ENCODE assay signal across 11 mouse cellular contexts in genomic region chr10:28155688-28156685, GRCm38 (mm10).
DNase-seq lines count a peak whose midpoint lies in the region; ATAC-seq lines count a peak whose summit lies in the region.
"Had no signal": no experiment of that assay in that cellular context is flagged by ENCODE, and none has a peak within 500 bp of the region (broad histone marks: within the 10 kb centered on the region; RNA-seq: fewer than 3 reads in every experiment).

No protein-coding gene starts in this region.

- H3K4me3 ChIP-seq in midbrain, embryonic 13.5 days (replicated peaks) = no peak overlapping the region
- H3K4me3 ChIP-seq in midbrain, embryonic 10.5 days = no peak overlapping the region
- H3K4me3 ChIP-seq in forebrain, embryonic 12.5 days (replicated peaks) = no peak overlapping the region
- H3K4me3 ChIP-seq in hindbrain, embryonic 13.5 days = no peak overlapping the region
- H3K4me3 ChIP-seq in neural tube, embryonic 14.5 days (ENCODE audit: low read depth, low read length) = no peak overlapping the region
- H3K4me3 ChIP-seq: heart, embryonic 13.5 days had no signal

- peaks cover 9% of the 10 kb centered on the region for H3K4me1 ChIP-seq in midbrain, embryonic 13.5 days (replicated peaks)
- no peaks in the 10 kb centered on the region for H3K4me1 ChIP-seq in midbrain, embryonic 10.5 days
- peaks cover 11% of the 10 kb centered on the region; the same call in 1 of the 2 replicates for H3K4me1 ChIP-seq in forebrain, embryonic 12.5 days
- peaks cover 13% of the 10 kb centered on the region for H3K4me1 ChIP-seq in hindbrain, embryonic 13.5 days (replicated peaks)
- H3K4me1 ChIP-seq in neural tube, embryonic 14.5 days (ENCODE audit: control insufficient read depth, insufficient read depth, low read length) = peaks cover 3% of the 10 kb centered on the region; the same call in 1 of the 2 replicates

- no peaks in the 10 kb centered on the region for H3K27me3 ChIP-seq in midbrain, embryonic 13.5 days
- no peaks in the 10 kb centered on the region for H3K27me3 ChIP-seq in midbrain, embryonic 10.5 days (ENCODE audit: low read depth, poor library complexity, severe bottlenecking)
- H3K27me3 ChIP-seq in forebrain, embryonic 12.5 days = no peaks in the 10 kb centered on the region
- H3K27me3 ChIP-seq in hindbrain, embryonic 13.5 days = no peaks in the 10 kb centered on the region
- no peaks in the 10 kb centered on the region for H3K27me3 ChIP-seq in neural tube, embryonic 14.5 days (ENCODE audit: control insufficient read depth, insufficient read depth, low read length)
- H3K27me3 ChIP-seq: heart, embryonic 13.5 days had no signal

- H3K27ac ChIP-seq in midbrain, embryonic 13.5 days = no peak overlapping the region
- H3K27ac ChIP-seq in midbrain, embryonic 10.5 days (replicated peaks) = no peak overlapping the region
- no peak overlapping the region for H3K27ac ChIP-seq in forebrain, embryonic 12.5 days
- peak overlapping the region; percentile 25; the same call in 1 of the 2 replicates for H3K27ac ChIP-seq in hindbrain, embryonic 13.5 days
- peak overlapping the region; percentile 18; the same call in 1 of the 2 replicates for H3K27ac ChIP-seq in neural tube, embryonic 14.5 days (ENCODE audit: low read depth, low read length)
- H3K27ac ChIP-seq: heart, embryonic 13.5 days had no signal

- ATAC-seq in midbrain, embryonic 13.5 days = peak; percentile 79
- peak; percentile 66; the same call in 1 of the 2 replicates for ATAC-seq in forebrain, embryonic 12.5 days (ENCODE audit: low FRiP score)
- ATAC-seq in hindbrain, embryonic 13.5 days (ENCODE audit: low FRiP score) = peak; percentile 65
- ATAC-seq in neural tube, embryonic 14.5 days (ENCODE audit: low read depth) = peak; percentile 71
- ATAC-seq: activated CD4-positive, CD25-positive, alpha-beta regulatory T cell, adult 4 months had no signal

- H3K36me3 ChIP-seq in midbrain, embryonic 13.5 days = no peaks in the 10 kb centered on the region
- H3K36me3 ChIP-seq in midbrain, embryonic 10.5 days = no peaks in the 10 kb centered on the region
- no peaks in the 10 kb centered on the region for H3K36me3 ChIP-seq in forebrain, embryonic 12.5 days (replicated peaks)
- H3K36me3 ChIP-seq in hindbrain, embryonic 13.5 days = no peaks in the 10 kb centered on the region
- no peaks in the 10 kb centered on the region for H3K36me3 ChIP-seq in neural tube, embryonic 14.5 days (ENCODE audit: control insufficient read depth, insufficient read depth, low read length)
- H3K36me3 ChIP-seq: heart, embryonic 13.5 days had no signal

- 71% methylated on average over 20 of the region's 20 CpGs for WGBS in midbrain, embryonic 13.5 days
- WGBS in midbrain, embryonic 10.5 days = 86% methylated on average over 20 of the region's 20 CpGs
- 62% methylated on average over 20 of the region's 20 CpGs for WGBS in forebrain, embryonic 12.5 days
- WGBS in hindbrain, embryonic 13.5 days = 62% methylated on average over 20 of the region's 20 CpGs
- 54% methylated on average over 20 of the region's 20 CpGs for WGBS in neural tube, embryonic 14.5 days

- no peak overlapping the region for H3K4me2 ChIP-seq in midbrain, embryonic 13.5 days (replicated peaks)
- H3K4me2 ChIP-seq in forebrain, embryonic 12.5 days = no peak overlapping the region
- H3K4me2 ChIP-seq in hindbrain, embryonic 13.5 days = 0 out of 2 replicates have a peak overlapping the region, but pooled peaks have one; percentile 4
- peak overlapping the region; percentile 16; the same call in 1 of the 2 replicates for H3K4me2 ChIP-seq in neural tube, embryonic 14.5 days (ENCODE audit: low read depth, low read length)
- H3K4me2 ChIP-seq: heart, embryonic 13.5 days had no signal

- DNase-seq in midbrain, embryonic 10.5 days (ENCODE audit: low spot score) = no peak
- no peak for DNase-seq in frontal cortex, postnatal 36 days (ENCODE audit: low spot score in 2 of 2)
- DNase-seq in testis, postnatal 10 days (ENCODE audit: low spot score) = no peak
- DNase-seq: cerebellum, adult 11-12 months; lung, postnatal 10 days had no signal

- H3K9me3 ChIP-seq in midbrain, embryonic 13.5 days = no peaks in the 10 kb centered on the region
- H3K9me3 ChIP-seq in midbrain, embryonic 10.5 days (replicated peaks) = no peaks in the 10 kb centered on the region
- no peaks in the 10 kb centered on the region for H3K9me3 ChIP-seq in forebrain, embryonic 12.5 days
- H3K9me3 ChIP-seq in hindbrain, embryonic 13.5 days = no peaks in the 10 kb centered on the region
- H3K9me3 ChIP-seq in neural tube, embryonic 14.5 days (ENCODE audit: control insufficient read depth, low read length) = no peaks in the 10 kb centered on the region
- H3K9me3 ChIP-seq: heart, embryonic 13.5 days had no signal

- H3K9ac ChIP-seq in midbrain, embryonic 13.5 days (replicated peaks) = no peak overlapping the region
- H3K9ac ChIP-seq in forebrain, embryonic 12.5 days = no peak overlapping the region
- H3K9ac ChIP-seq in hindbrain, embryonic 13.5 days = peak overlapping the region; percentile 40; the same call in 1 of the 2 replicates
- H3K9ac ChIP-seq in neural tube, embryonic 14.5 days (replicated peaks; ENCODE audit: low read depth, low read length) = no peak overlapping the region
- H3K9ac ChIP-seq: heart, embryonic 13.5 days had no signal

Comparison
In these comparisons a context has a peak if more than half of its experiments do, and no peak if none do; other contexts are left out.
1. H3K27ac ChIP-seq: peak in hindbrain, embryonic 13.5 days (single experiment) and neural tube, embryonic 14.5 days (single experiment); none in midbrain, embryonic 13.5 days (single experiment), midbrain, embryonic 10.5 days (single experiment) and forebrain, embryonic 12.5 days (single experiment).
2. H3K4me2 ChIP-seq: peak in hindbrain, embryonic 13.5 days (single experiment) and neural tube, embryonic 14.5 days (single experiment); none in midbrain, embryonic 13.5 days (single experiment) and forebrain, embryonic 12.5 days (single experiment).
3. Peak in every context shown above with its lines, with median percentiles within 50 percentile points of each other: ATAC-seq.